Mouse (Mus musculus) cerebellum, adult 8-10 months (tissue): ENCODE data around the gene Ribc2.

Experiments used
- DNase-seq: peaks from one replicate; pipeline ENCODE4 v3.0.0; 2022

The Ribc2 gene

GRCm38 (mm10) chr15:85180368-85180767, 48.5 kb downstream of the Ribc2 start:
- DNase-seq = no peak

- DNase-seq = no peak
Observed at GRCm38 (mm10) chr15:85182063-85182462, 50.2 kb downstream of the Ribc2 start.

GRCm38 (mm10) chr15:85186916-85187315, 55.0 kb downstream of the Ribc2 start:
- no peak for DNase-seq

- DNase-seq = no peak
Observed at GRCm38 (mm10) chr15:85188167-85188778, 56.4 kb downstream of the Ribc2 start.
